Mouse (Mus musculus) hindbrain, embryonic 15.5 days (tissue): Measurements from ENCODE around the gene Olfr920. TPM values are rescaled to one million over a fixed set of nuclear protein-coding genes. Genes with fewer than 3 reads are reported as not detected.

ENCODE experiments used
- polyA plus RNA-seq: library from polyadenylated mRNA; unstranded; fragments of >200 nt; fragmentation: Nextera tagmentation; extraction: Ambion mirVana; gene quantifications from 2 replicates; pipeline ENCODE4 v1.2.1, GENCODE M21; 2015

The Olfr920 gene
- polyA plus RNA-seq, 1 experiment from 2014 or later: not detected

Other genes with a start within 250 kb of the Olfr920 start
- not detected in 2 replicates for gene Olfr911-ps1, start 230.7 kb upstream of the Olfr920 start, polyA plus RNA-seq
- not detected in 2 replicates for gene Olfr910, start 214.4 kb upstream of the Olfr920 start, polyA plus RNA-seq
- gene Olfr912, start 172.1 kb upstream of the Olfr920 start, polyA plus RNA-seq: not detected in 2 replicates
- gene Olfr913, start 159.5 kb upstream of the Olfr920 start, polyA plus RNA-seq: not detected in 2 replicates
- not detected in 2 replicates for gene Olfr914, start 147.2 kb upstream of the Olfr920 start, polyA plus RNA-seq
- not detected in 2 replicates for gene Olfr916, start 92.4 kb upstream of the Olfr920 start, polyA plus RNA-seq
- not detected in 2 replicates for gene Olfr917, start 86.5 kb upstream of the Olfr920 start, polyA plus RNA-seq
- not detected in 2 replicates for gene Olfr918, start 77.7 kb upstream of the Olfr920 start, polyA plus RNA-seq
- gene Olfr919, start 48.6 kb upstream of the Olfr920 start, polyA plus RNA-seq: not detected in 2 replicates
- gene Vwa5a, start 34.0 kb upstream of the Olfr920 start, polyA plus RNA-seq: 8.5 and 9.1 TPM in 2 replicates
- gene Olfr921, start 20.8 kb downstream of the Olfr920 start, polyA plus RNA-seq: not detected in 2 replicates
- not detected in 2 replicates for gene Olfr922, start 62.3 kb downstream of the Olfr920 start, polyA plus RNA-seq
- not detected in 2 replicates for gene Olfr923, start 74.2 kb downstream of the Olfr920 start, polyA plus RNA-seq
- not detected in 2 replicates for gene Olfr924, start 92.2 kb downstream of the Olfr920 start, polyA plus RNA-seq
- gene Olfr26, start 102.8 kb downstream of the Olfr920 start, polyA plus RNA-seq: not detected in 2 replicates
- gene Olfr926, start 124.8 kb downstream of the Olfr920 start, polyA plus RNA-seq: not detected in 2 replicates
- gene Olfr930, start 177.5 kb downstream of the Olfr920 start, polyA plus RNA-seq: not detected in 2 replicates
- not detected in 2 replicates for gene Olfr933, start 220.0 kb downstream of the Olfr920 start, polyA plus RNA-seq
- gene Olfr934, start 236.0 kb downstream of the Olfr920 start, polyA plus RNA-seq: not detected in 2 replicates
- gene Olfr935, start 247.4 kb downstream of the Olfr920 start, polyA plus RNA-seq: not detected in 2 replicates